Mouse (Mus musculus): Measurements from ENCODE around the gene Timeless. TPM values are rescaled to one million over a fixed set of nuclear protein-coding genes. Genes with fewer than 3 reads are reported as not detected.

Gene Timeless
- polyA plus RNA-seq, 1 experiment from 2014 or later: 37.6 TPM

DNA sequence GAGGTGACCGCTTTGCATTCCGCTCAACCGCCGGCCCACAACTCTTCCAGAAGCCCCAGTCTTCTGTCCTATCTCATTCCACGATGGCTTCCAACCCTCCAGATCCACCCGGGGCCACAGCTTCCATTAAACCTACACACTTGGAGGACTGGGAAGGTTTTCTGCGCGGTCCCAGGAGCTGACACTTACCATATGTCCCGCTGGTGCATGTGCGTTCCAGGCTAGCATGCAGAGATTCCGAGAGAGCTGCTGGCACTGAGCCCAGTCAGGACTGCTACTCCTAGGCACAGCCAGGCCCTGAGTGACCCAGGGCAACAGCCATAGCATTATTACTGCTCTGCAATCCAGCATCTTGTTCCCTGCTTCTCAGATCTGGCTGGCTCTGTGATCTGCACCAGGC, 65.8 kb downstream of the Timeless start:
- Histone ChIP-seq H3K27me3 (replicated peaks) (no peaks in the 10 kb centered on the region), H3K4me2 (peak overlapping the region; percentile 32; the same call in 1 of the 2 replicates), H3K4me1 (replicated peaks) (peaks cover 29% of the 10 kb centered on the region), H3K36me3 (peaks cover 5% of the 10 kb centered on the region), H3K9me3 (replicated peaks) (no peaks in the 10 kb centered on the region), H3K4me3 (no peak overlapping the region), H3K9ac (peak overlapping the region; percentile 54; the same call in 1 of the 2 replicates), H3K27ac (ENCODE audit: poor library complexity, severe bottlenecking) (peak overlapping the region; percentile 87)
- peak; percentile 80 for ATAC-seq (ENCODE audit: insufficient number of reproducible peaks, low FRiP score)
- 44% methylated on average over 11 of the region's 11 CpGs for WGBS

DNA sequence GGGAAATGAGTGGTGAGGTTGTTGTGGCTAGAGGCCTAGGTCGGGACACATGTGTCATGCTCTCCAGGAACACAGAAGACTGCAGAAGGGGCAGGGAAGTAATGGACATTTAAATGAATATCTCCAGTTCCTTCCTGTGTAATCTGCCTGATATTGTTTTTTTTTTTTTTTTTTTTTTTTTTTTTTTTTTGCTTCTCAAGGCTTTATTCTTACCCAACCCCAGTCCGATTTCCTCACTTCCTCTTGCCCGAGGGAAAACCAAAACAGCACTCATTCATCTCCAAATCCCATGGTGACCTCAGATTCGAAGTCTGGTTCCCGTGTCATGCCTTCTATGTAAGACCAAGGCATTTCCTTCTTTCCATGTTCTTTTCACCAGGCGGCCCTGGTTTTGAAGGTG, 66.4 kb downstream of the Timeless start:
- Histone ChIP-seq H3K27ac (ENCODE audit: poor library complexity, severe bottlenecking) (peak overlapping the region; percentile 87), H3K4me3 (no peak overlapping the region), H3K9ac (0 out of 2 replicates have a peak overlapping the region, but pooled peaks have one; percentile 54), H3K27me3 (replicated peaks) (no peaks in the 10 kb centered on the region), H3K4me2 (0 out of 2 replicates have a peak overlapping the region, but pooled peaks have one; percentile 7), H3K4me1 (replicated peaks) (peaks cover 29% of the 10 kb centered on the region), H3K9me3 (replicated peaks) (no peaks in the 10 kb centered on the region), H3K36me3 (peaks cover 3% of the 10 kb centered on the region; the same call in 1 of the 2 replicates)
- ATAC-seq (ENCODE audit: insufficient number of reproducible peaks, low FRiP score): no peak
- 61% methylated on average over 6 of the region's 6 CpGs for WGBS

DNA sequence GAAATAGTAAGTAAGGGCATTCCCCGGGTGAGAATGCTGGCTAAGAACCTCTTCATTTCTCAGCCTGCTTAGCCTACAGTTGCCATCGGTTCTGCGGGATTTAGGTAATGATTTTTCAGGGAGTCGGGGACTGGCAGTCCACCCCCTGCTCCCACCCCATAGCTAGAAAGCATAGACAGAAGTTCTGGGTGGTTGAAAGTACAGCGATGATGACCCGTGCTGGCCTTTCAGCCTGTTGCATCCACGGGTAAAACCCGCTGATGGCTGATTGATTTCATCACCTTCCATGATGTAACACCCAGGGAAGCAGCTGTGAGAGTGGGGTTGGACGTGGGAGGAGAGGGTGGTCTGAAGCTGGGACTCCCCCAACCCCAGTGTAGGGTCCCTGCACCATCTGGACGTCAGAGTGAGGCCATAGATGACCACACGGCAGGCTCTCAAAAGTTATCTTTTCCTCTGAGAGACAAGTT, 66.9 kb downstream of the Timeless start, which contains the start of gene Il23a:
Il23a (minus strand) TSS at position 51 of the 470 bp plus-strand sequence.
- no peak within 1 kb of the TSS for H3K4me3 ChIP-seq
- H3K9ac ChIP-seq: peak within 1 kb of the TSS; percentile 54; the same call in 1 of the 2 replicates
- no peaks in the 10 kb centered on the region for H3K36me3 ChIP-seq
- H3K4me2 ChIP-seq: peak within 1 kb of the TSS; percentile 32; the same call in 1 of the 2 replicates
- H3K27me3 ChIP-seq (replicated peaks): no peaks in the 10 kb centered on the region
- peaks cover 29% of the 10 kb centered on the region for H3K4me1 ChIP-seq (replicated peaks)
- H3K27ac ChIP-seq (ENCODE audit: poor library complexity, severe bottlenecking): peak within 1 kb of the TSS; percentile 87
- H3K9me3 ChIP-seq (replicated peaks): no peaks in the 10 kb centered on the region
- no peak for ATAC-seq (ENCODE audit: insufficient number of reproducible peaks, low FRiP score)
- 72% methylated on average over 11 of the region's 11 CpGs for WGBS

DNA sequence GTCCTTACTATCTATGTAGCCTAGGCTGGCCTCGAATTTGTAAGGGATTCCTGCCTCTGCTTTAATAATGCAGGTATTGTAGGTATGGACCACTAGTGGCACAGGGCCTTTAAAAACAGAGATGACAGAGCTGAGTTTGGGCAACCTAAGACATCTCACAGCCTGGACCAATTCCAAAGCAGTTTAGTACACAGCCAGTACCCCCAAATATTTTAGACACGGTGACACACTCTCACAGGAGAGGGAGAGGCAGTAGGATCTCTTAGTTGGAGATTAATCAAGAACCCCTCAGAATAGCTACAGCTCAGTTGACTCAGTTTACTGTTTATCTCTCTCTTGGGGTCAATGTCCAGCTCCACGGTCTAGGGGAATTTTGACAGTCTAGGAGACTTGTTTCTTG, 70.5 kb downstream of the Timeless start:
- peak overlapping the region; percentile 78 for H3K4me2 ChIP-seq
- 21% methylated on average over 3 of the region's 3 CpGs for WGBS
- no peaks in the 10 kb centered on the region for H3K27me3 ChIP-seq (replicated peaks)
- H3K9me3 ChIP-seq (replicated peaks): no peaks in the 10 kb centered on the region
- H3K9ac ChIP-seq: peak overlapping the region; percentile 76
- H3K27ac ChIP-seq (ENCODE audit: poor library complexity, severe bottlenecking): peak overlapping the region; percentile 89; the same call in 1 of the 2 replicates
- H3K4me3 ChIP-seq: peak overlapping the region; percentile 63
- H3K36me3 ChIP-seq: peaks cover 17% of the 10 kb centered on the region; the same call in 1 of the 2 replicates
- H3K4me1 ChIP-seq (replicated peaks): peaks cover 26% of the 10 kb centered on the region
- ATAC-seq (ENCODE audit: insufficient number of reproducible peaks, low FRiP score): no peak

Other genes with a start within 250 kb of the Timeless start
- not detected in 2 replicates for gene Hsd17b6, start 224.5 kb upstream of the Timeless start, polyA plus RNA-seq (2016; fragmentation: Nextera tagmentation; extraction: Ambion mirVana)
- gene Prim1, start 216.9 kb upstream of the Timeless start, polyA plus RNA-seq (2016; fragmentation: Nextera tagmentation; extraction: Ambion mirVana): 50.0 and 50.6 TPM in 2 replicates
- gene Naca, start 196.5 kb upstream of the Timeless start, polyA plus RNA-seq (2016; fragmentation: Nextera tagmentation; extraction: Ambion mirVana): 573 and 577 TPM in 2 replicates
- 363 and 375 TPM in 2 replicates for gene Ptges3, start 173.1 kb upstream of the Timeless start, polyA plus RNA-seq (2016; fragmentation: Nextera tagmentation; extraction: Ambion mirVana)
- 4,835 and 4,880 TPM in 2 replicates for gene Atp5b, start 148.8 kb upstream of the Timeless start, polyA plus RNA-seq (2016; fragmentation: Nextera tagmentation; extraction: Ambion mirVana)
- gene Baz2a, start 140.5 kb upstream of the Timeless start, polyA plus RNA-seq (2016; fragmentation: Nextera tagmentation; extraction: Ambion mirVana): 11.3 and 12.2 TPM in 2 replicates
- gene Rbms2, start 51.8 kb upstream of the Timeless start, polyA plus RNA-seq (2016; fragmentation: Nextera tagmentation; extraction: Ambion mirVana): 43.4 and 44.1 TPM in 2 replicates
- gene Gls2, start 37.6 kb upstream of the Timeless start, polyA plus RNA-seq (2016; fragmentation: Nextera tagmentation; extraction: Ambion mirVana): 0.47 and 1.7 TPM in 2 replicates
- 35.7 and 36.4 TPM in 2 replicates for gene Spryd4, start 20.3 kb upstream of the Timeless start, polyA plus RNA-seq (2016; fragmentation: Nextera tagmentation; extraction: Ambion mirVana)
- not detected in 2 replicates for gene Mip, start 6.2 kb upstream of the Timeless start, polyA plus RNA-seq (2016; fragmentation: Nextera tagmentation; extraction: Ambion mirVana)
- 0.20 and 0.31 TPM in 2 replicates for gene Apon, start 22.0 kb downstream of the Timeless start, polyA plus RNA-seq (2016; fragmentation: Nextera tagmentation; extraction: Ambion mirVana)
- 0.45 TPM in 1 of 2 replicates, not detected in the other for gene Apof, start 36.6 kb downstream of the Timeless start, polyA plus RNA-seq (2016; fragmentation: Nextera tagmentation; extraction: Ambion mirVana)
- gene Stat2, start 38.5 kb downstream of the Timeless start, polyA plus RNA-seq (2016; fragmentation: Nextera tagmentation; extraction: Ambion mirVana): 11.2 and 12.2 TPM in 2 replicates
- gene Il23a, start 66.7 kb downstream of the Timeless start, polyA plus RNA-seq (2016; fragmentation: Nextera tagmentation; extraction: Ambion mirVana): 1.2 and 1.8 TPM in 2 replicates
- gene Pan2, start 71.3 kb downstream of the Timeless start, polyA plus RNA-seq (2016; fragmentation: Nextera tagmentation; extraction: Ambion mirVana): 30.0 and 31.7 TPM in 2 replicates
- 201 and 209 TPM in 2 replicates for gene Cnpy2, start 90.4 kb downstream of the Timeless start, polyA plus RNA-seq (2016; fragmentation: Nextera tagmentation; extraction: Ambion mirVana)
- 418 and 430 TPM in 2 replicates for gene Cs, start 105.7 kb downstream of the Timeless start, polyA plus RNA-seq (2016; fragmentation: Nextera tagmentation; extraction: Ambion mirVana)
- gene Coq10a, start 136.9 kb downstream of the Timeless start, polyA plus RNA-seq (2016; fragmentation: Nextera tagmentation; extraction: Ambion mirVana): 15.9 and 16.2 TPM in 2 replicates
- 10.6 and 11.3 TPM in 2 replicates for gene Ankrd52, start 145.1 kb downstream of the Timeless start, polyA plus RNA-seq (2016; fragmentation: Nextera tagmentation; extraction: Ambion mirVana)
- gene Slc39a5, start 169.2 kb downstream of the Timeless start, polyA plus RNA-seq (2016; fragmentation: Nextera tagmentation; extraction: Ambion mirVana): 0.28 and 0.42 TPM in 2 replicates
- 57.3 and 57.9 TPM in 2 replicates for gene Nabp2, start 179.4 kb downstream of the Timeless start, polyA plus RNA-seq (2016; fragmentation: Nextera tagmentation; extraction: Ambion mirVana)
- 27.7 and 29.9 TPM in 2 replicates for gene Rnf41, start 179.6 kb downstream of the Timeless start, polyA plus RNA-seq (2016; fragmentation: Nextera tagmentation; extraction: Ambion mirVana)
- 83.3 and 86.9 TPM in 2 replicates for gene Smarcc2, start 227.2 kb downstream of the Timeless start, polyA plus RNA-seq (2016; fragmentation: Nextera tagmentation; extraction: Ambion mirVana)